Mouse (Mus musculus) spleen, adult 12 weeks (tissue): ENCODE data around the gene Lmo3.

ENCODE experiments used
- DNase-seq: peaks from one replicate; pipeline ENCODE4 v3.0.0; 2022; ENCODE audit warnings: low spot score

Gene Lmo3

GRCm38 (mm10) chr6:138581734-138582505, at the start of gene Lmo3:
TSS of gene Lmo3 (minus strand) at chr6:138581968.
- no peak for DNase-seq

GRCm38 (mm10) chr6:138620786-138621185, 39.0 kb upstream of the Lmo3 start:
- DNase-seq = no peak

GRCm38 (mm10) chr6:138618396-138618795, 36.6 kb upstream of the Lmo3 start:
- DNase-seq = no peak

- DNase-seq = no peak
These were observed 15.2 kb upstream of the Lmo3 start for GRCm38 (mm10) chr6:138597016-138597415.

- DNase-seq = no peak
These were observed 14.4 kb upstream of the Lmo3 start for GRCm38 (mm10) chr6:138595991-138596698.

- DNase-seq = no peak
These were observed 1.5 kb upstream of the Lmo3 start for GRCm38 (mm10) chr6:138583314-138583713.

- DNase-seq = no peak
These were observed 785 bp upstream of the Lmo3 start for GRCm38 (mm10) chr6:138582506-138583000.

GRCm38 (mm10) chr6:138580491-138581076, 1.2 kb downstream of the Lmo3 start:
- no peak for DNase-seq

- no peak for DNase-seq
These were observed 18.4 kb downstream of the Lmo3 start for GRCm38 (mm10) chr6:138563416-138563815.

GRCm38 (mm10) chr6:138552144-138552543, 29.6 kb downstream of the Lmo3 start:
- no peak for DNase-seq

- no peak for DNase-seq
These were observed 46.9 kb downstream of the Lmo3 start for GRCm38 (mm10) chr6:138534879-138535278.

- DNase-seq = no peak
These were observed 75.1 kb downstream of the Lmo3 start for GRCm38 (mm10) chr6:138506642-138507041.

- no peak for DNase-seq
These were observed 77.8 kb downstream of the Lmo3 start for GRCm38 (mm10) chr6:138503946-138504345.

- DNase-seq = no peak
These were observed 98.9 kb downstream of the Lmo3 start for GRCm38 (mm10) chr6:138482834-138483233.

GRCm38 (mm10) chr6:138477611-138478010, 104.2 kb downstream of the Lmo3 start:
- no peak for DNase-seq

GRCm38 (mm10) chr6:138469204-138469603, 112.6 kb downstream of the Lmo3 start:
- DNase-seq = no peak

GRCm38 (mm10) chr6:138444515-138445048, 137.2 kb downstream of the Lmo3 start:
- no peak for DNase-seq

- no peak for DNase-seq
These were observed 144.4 kb downstream of the Lmo3 start for GRCm38 (mm10) chr6:138437351-138437750.

GRCm38 (mm10) chr6:138436813-138437212, 145.0 kb downstream of the Lmo3 start:
- no peak for DNase-seq

- DNase-seq = no peak
These were observed 154.4 kb downstream of the Lmo3 start for GRCm38 (mm10) chr6:138427394-138427793.

GRCm38 (mm10) chr6:138426894-138427293, 154.9 kb downstream of the Lmo3 start:
- no peak for DNase-seq

GRCm38 (mm10) chr6:138424514-138425225, 157.1 kb downstream of the Lmo3 start:
- no peak for DNase-seq
